Mouse (Mus musculus): ENCODE measurements at regions not wholly inside any gene's neighbourhood (a gene's known extent, or its start where the extent isn't known, plus 50 kb on each side); places are given as distances from the start of the nearest gene placed in this dataset.

- H3K27ac ChIP-seq (ENCODE audit: insufficient read depth, low read depth, low read length): no peak overlapping the region
- TF ChIP-seq CTCF (IDR thresholded peaks at IDR 0.05; ENCODE audit: insufficient read depth, low read depth, low read length): no peak
- H3K4me1 ChIP-seq (ENCODE audit: control insufficient read depth, insufficient read depth, low read length): no peaks in the 10 kb centered on the region
- WGBS: 92% methylated on average over 5 of the region's 5 CpGs
- no peak overlapping the region for H3K4me3 ChIP-seq (ENCODE audit: insufficient read depth, low read depth, low read length)
Measured at GRCm38 (mm10) chr3:21992203-21992602, 84.2 kb upstream of the Tbl1xr1 start.

DNA sequence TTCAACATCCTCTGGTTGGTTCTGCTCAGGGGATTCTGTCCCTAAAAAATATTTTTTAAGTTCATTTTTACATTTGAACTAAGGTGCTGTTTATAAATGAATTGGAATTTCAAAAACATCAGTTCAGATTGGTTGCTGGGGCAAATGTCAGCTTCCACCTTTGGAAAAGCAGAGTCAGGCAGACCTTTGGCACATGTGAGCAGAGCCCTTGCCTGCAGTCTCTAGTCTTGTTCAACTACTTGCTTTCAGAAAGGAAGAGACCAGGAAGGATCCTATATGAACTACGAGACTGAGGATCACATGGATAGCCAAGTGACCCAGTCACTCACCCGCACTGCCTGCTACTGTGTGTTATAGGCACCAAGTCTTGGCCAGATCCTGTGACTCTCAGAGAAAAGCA lies 82.5 kb upstream of the Tbl1xr1 start:
- Histone ChIP-seq H3K4me1 (ENCODE audit: control insufficient read depth, insufficient read depth, low read length) (no peaks in the 10 kb centered on the region), H3K27ac (ENCODE audit: insufficient read depth, low read depth, low read length) (no peak overlapping the region), H3K4me3 (ENCODE audit: insufficient read depth, low read depth, low read length) (no peak overlapping the region)
- WGBS: 90% methylated on average over 2 of the region's 2 CpGs
- no peak for TF ChIP-seq POLR2A (IDR thresholded peaks at IDR 0.05; ENCODE audit: insufficient read depth, low read depth, low read length)
- no peak for TF ChIP-seq CTCF (IDR thresholded peaks at IDR 0.05; ENCODE audit: insufficient read depth, low read depth, low read length)

DNA sequence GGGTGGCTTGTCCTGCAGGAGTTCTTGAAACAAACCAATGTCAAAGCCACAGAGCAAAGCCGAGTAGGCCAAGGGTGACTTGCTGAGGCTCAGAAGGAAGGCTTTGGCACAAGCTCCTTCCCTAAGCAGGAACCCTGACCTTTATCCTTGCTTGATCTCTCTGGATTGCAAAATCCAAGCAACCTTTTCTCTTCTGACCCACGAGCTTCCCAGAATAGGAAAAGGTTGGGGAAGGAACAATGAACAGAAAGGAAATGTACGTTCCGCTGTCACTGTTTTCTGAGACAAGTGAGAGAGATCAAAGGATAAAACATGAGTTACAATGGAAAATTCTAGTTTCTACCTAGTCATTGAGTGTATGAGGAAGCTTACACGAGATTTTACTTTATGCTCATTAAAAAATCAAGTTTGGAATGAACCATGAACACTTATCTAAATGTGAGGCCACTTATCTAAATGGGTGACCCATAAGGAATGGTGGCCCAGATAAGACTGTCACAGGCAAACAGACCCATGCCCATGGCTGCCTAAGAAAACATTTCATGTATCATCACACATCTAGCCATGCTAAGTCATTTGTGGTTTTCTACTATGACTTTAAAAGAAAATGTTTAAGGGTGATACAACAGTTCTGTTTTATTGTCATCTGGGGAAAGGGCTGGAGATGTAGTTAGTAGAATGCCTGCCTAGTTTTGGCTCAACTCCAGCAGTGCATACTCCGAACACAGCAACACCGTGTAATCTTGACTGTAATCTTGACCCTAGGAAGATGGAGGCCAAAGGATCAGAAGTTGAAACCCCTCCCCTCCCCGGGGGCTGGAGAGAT lies 80.7 kb upstream of the Tbl1xr1 start:
- no peak for TF ChIP-seq CTCF (IDR thresholded peaks at IDR 0.05; ENCODE audit: insufficient read depth, low read depth, low read length)
- no peak for TF ChIP-seq POLR2A (IDR thresholded peaks at IDR 0.05; ENCODE audit: insufficient read depth, low read depth, low read length)
- WGBS: 76% methylated on average over 8 of the region's 8 CpGs
- Histone ChIP-seq H3K4me3 (ENCODE audit: insufficient read depth, low read depth, low read length) (no peak overlapping the region), H3K4me1 (ENCODE audit: control insufficient read depth, insufficient read depth, low read length) (no peaks in the 10 kb centered on the region), H3K27ac (ENCODE audit: insufficient read depth, low read depth, low read length) (no peak overlapping the region)

- H3K27ac ChIP-seq (ENCODE audit: insufficient read depth, low read depth, low read length): no peak overlapping the region
- TF ChIP-seq CTCF (IDR thresholded peaks at IDR 0.05; ENCODE audit: insufficient read depth, low read depth, low read length) (no peak), POLR2A (IDR thresholded peaks at IDR 0.05; ENCODE audit: insufficient read depth, low read depth, low read length) (no peak)
- 71% methylated on average over 3 of the region's 3 CpGs for WGBS
- no peak overlapping the region for H3K4me3 ChIP-seq (ENCODE audit: insufficient read depth, low read depth, low read length)
- no peaks in the 10 kb centered on the region for H3K4me1 ChIP-seq (ENCODE audit: control insufficient read depth, insufficient read depth, low read length)
Measured at GRCm38 (mm10) chr3:21997387-21997786, 79.1 kb upstream of the Tbl1xr1 start.

DNA sequence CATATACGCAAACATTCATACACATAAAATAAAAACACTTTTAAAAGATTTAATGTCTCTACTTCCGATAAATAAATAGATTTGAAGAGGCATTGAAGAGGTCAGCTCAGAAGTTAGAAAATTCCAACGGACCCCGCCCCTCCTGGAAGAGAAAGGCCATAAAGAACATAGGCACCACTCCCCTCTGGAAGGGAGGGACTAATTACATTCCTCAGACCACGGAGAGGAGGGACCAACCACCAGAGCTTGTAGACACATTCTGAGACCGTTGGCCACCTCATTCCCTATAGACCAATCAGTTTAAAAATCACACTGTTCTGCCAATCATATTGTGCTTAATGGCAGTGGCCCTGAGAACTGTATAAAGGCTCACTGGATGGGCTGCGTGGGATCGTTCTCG lies 71.0 kb upstream of the Tbl1xr1 start:
- no peak overlapping the region for H3K4me3 ChIP-seq (ENCODE audit: insufficient read depth, low read depth, low read length)
- no peak overlapping the region for H3K27ac ChIP-seq (ENCODE audit: insufficient read depth, low read depth, low read length)
- 81% methylated on average over 9 of the region's 9 CpGs for WGBS
- H3K4me1 ChIP-seq (ENCODE audit: control insufficient read depth, insufficient read depth, low read length): no peaks in the 10 kb centered on the region
- TF ChIP-seq CTCF (IDR thresholded peaks at IDR 0.05; ENCODE audit: insufficient read depth, low read depth, low read length) (no peak), POLR2A (IDR thresholded peaks at IDR 0.05; ENCODE audit: insufficient read depth, low read depth, low read length) (no peak)

DNA sequence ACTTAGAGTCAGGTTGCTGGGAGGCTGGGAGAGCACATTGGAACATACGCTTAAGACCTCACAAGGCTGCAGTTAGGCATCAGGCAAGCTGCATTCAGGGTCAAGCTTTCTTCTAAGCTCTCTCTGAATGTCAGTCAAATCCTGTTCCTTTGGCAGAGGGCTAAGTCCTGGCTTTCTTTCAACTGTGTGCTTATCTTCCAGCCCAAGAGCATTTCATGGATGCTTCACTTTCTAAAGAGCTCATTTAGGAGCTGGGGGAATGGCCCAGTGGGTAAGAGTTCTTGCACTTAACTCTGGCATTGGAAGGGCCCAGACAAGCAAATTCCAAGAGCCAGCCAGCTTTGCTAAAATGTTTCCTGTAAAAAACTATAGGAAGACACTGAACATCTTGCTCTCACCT lies 70.3 kb upstream of the Tbl1xr1 start:
- Histone ChIP-seq H3K4me1 (ENCODE audit: control insufficient read depth, insufficient read depth, low read length) (no peaks in the 10 kb centered on the region), H3K27ac (ENCODE audit: insufficient read depth, low read depth, low read length) (no peak overlapping the region), H3K4me3 (ENCODE audit: insufficient read depth, low read depth, low read length) (no peak overlapping the region)
- WGBS: 81% methylated on average over 1 of the region's 1 CpGs
- TF ChIP-seq CTCF (IDR thresholded peaks at IDR 0.05; ENCODE audit: insufficient read depth, low read depth, low read length): no peak
- no peak for TF ChIP-seq POLR2A (IDR thresholded peaks at IDR 0.05; ENCODE audit: insufficient read depth, low read depth, low read length)

GRCm38 (mm10) chr3:22006651-22007050 lies 69.8 kb upstream of the Tbl1xr1 start:
- H3K4me1 ChIP-seq (ENCODE audit: control insufficient read depth, insufficient read depth, low read length): no peaks in the 10 kb centered on the region
- no peak overlapping the region for H3K27ac ChIP-seq (ENCODE audit: insufficient read depth, low read depth, low read length)
- TF ChIP-seq CTCF (IDR thresholded peaks at IDR 0.05; ENCODE audit: insufficient read depth, low read depth, low read length) (no peak), POLR2A (IDR thresholded peaks at IDR 0.05; ENCODE audit: insufficient read depth, low read depth, low read length) (no peak)
- WGBS: 91% methylated on average over 2 of the region's 2 CpGs
- no peak overlapping the region for H3K4me3 ChIP-seq (ENCODE audit: insufficient read depth, low read depth, low read length)

DNA sequence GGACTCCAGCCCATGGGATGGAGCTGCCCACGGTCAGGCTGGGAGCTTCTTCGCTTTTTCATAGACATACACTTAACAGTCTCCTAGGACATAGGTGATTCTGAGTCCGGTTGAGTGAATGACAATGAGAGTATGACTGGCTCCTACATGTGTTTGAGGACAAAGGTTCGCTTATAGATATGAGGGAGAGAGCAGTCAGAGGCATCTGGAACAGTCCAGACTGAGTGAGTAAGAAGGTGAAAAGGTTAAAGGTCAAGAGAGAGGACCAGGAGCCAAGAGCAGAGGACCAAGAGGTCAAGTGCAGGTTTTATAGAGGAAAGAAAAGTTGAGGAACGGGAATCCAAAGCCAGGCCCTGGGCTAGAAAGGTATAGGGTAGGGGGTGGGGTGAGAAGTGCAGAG lies 68.7 kb upstream of the Tbl1xr1 start:
- no peak for TF ChIP-seq POLR2A (IDR thresholded peaks at IDR 0.05; ENCODE audit: insufficient read depth, low read depth, low read length)
- TF ChIP-seq CTCF (IDR thresholded peaks at IDR 0.05; ENCODE audit: insufficient read depth, low read depth, low read length): no peak
- 97% methylated on average over 5 of the region's 5 CpGs for WGBS
- no peaks in the 10 kb centered on the region for H3K4me1 ChIP-seq (ENCODE audit: control insufficient read depth, insufficient read depth, low read length)
- no peak overlapping the region for H3K4me3 ChIP-seq (ENCODE audit: insufficient read depth, low read depth, low read length)
- H3K27ac ChIP-seq (ENCODE audit: insufficient read depth, low read depth, low read length): no peak overlapping the region

DNA sequence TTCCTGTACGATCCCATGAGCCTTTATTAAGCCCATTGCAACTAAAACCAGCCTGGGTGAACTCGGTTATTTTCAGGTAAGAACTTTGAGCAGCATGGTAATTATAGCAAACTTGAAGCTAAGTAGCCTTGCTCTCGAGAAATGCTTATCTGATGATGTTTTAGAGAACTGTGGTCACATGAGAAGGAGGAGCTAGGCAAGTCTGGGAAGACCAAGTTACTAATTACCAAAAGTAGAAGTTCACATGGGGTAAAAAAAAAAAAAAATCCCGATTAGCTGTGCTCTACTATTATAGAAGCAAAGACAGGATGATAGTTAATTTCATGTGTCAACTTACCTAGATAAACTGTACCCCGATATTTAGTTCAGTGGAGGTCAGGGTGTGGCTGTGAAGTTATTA lies 68.0 kb upstream of the Tbl1xr1 start:
- no peak overlapping the region for H3K4me3 ChIP-seq (ENCODE audit: insufficient read depth, low read depth, low read length)
- H3K4me1 ChIP-seq (ENCODE audit: control insufficient read depth, insufficient read depth, low read length): no peaks in the 10 kb centered on the region
- no peak overlapping the region for H3K27ac ChIP-seq (ENCODE audit: insufficient read depth, low read depth, low read length)
- TF ChIP-seq POLR2A (IDR thresholded peaks at IDR 0.05; ENCODE audit: insufficient read depth, low read depth, low read length) (no peak), CTCF (IDR thresholded peaks at IDR 0.05; ENCODE audit: insufficient read depth, low read depth, low read length) (no peak)
- WGBS: 89% methylated on average over 5 of the region's 5 CpGs
